Mouse (Mus musculus) ES-E14 (cell line): ENCODE data around the gene Rsbn1.

Source experiments
- CHD2 ChIP-seq: IDR thresholded peaks from 2 replicates; pipeline ENCODE4 v1.6.1; 2014; ENCODE audit warnings: mild to moderate bottlenecking, low read depth, low read length, inconsistent platforms
- HCFC1 ChIP-seq: IDR thresholded peaks from 2 replicates; pipeline ENCODE4 v1.6.1; 2012; ENCODE audit warnings: low read length, inconsistent platforms, borderline replicate concordance; ENCODE audit not compliant: insufficient read depth
- MAFK ChIP-seq: IDR thresholded peaks from 2 replicates; pipeline ENCODE4 v1.6.1; 2014; ENCODE audit warnings: mild to moderate bottlenecking, low read depth, low read length, inconsistent platforms; ENCODE audit not compliant: insufficient read depth
- ZNF384 ChIP-seq: IDR thresholded peaks from 2 replicates; pipeline ENCODE4 v1.6.1; 2012; ENCODE audit warnings: low read depth, low read length, inconsistent platforms

DNA sequence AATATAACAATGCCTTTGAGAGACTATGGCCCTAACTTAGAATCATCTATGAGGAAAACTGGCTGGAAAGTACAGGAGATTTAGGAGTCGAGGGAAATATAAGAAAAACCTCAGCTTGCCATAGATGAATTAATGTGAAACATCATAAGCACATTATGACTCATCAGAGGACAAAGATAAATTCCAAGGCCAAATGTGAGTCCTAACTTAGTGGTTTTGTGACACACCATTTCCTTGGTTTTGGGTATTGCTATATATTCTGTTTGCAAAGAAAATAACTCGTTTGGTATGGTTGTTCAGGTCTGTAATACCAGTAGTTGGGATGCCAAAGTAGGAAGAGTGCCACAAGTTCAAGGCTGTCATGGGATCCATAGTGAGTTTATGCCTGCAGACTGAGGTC is 5.1 kb upstream of the Rsbn1 start:
- TF ChIP-seq ZNF384: no peak
- TF ChIP-seq MAFK: no peak
- TF ChIP-seq HCFC1: no peak
- TF ChIP-seq CHD2: no peak
